Mouse (Mus musculus) kidney, embryonic 14.5 days (tissue): ENCODE results near the gene Leprot. TPM values are rescaled to one million over a fixed set of nuclear protein-coding genes. Genes with fewer than 3 reads are reported as not detected.
A peak's percentile ranks its signal among the peaks of the same experiment; 100 is the strongest.

Source experiments
- ATAC-seq: fragments of 200-750 bp; cut with Nextera tagmentation; 2 replicates; pipeline ENCODE4 v1.8.0; 2017; ENCODE audit warnings: moderate number of reproducible peaks, mild to moderate bottlenecking, moderate TSS enrichment, moderate library complexity; ENCODE audit not compliant: low FRiP score, low TSS enrichment
- H3K27ac ChIP-seq: fragments of 300-500 bp; sonication (generic); 2 replicates; pipeline ENCODE4 v1.5.1; 2014; ENCODE audit warnings: low read depth, mild to moderate bottlenecking, low read length, moderate library complexity, mixed read lengths
- H3K27me3 ChIP-seq: fragments of 300-500 bp; sonication (generic); 2 replicates; pipeline ENCODE4 v1.6.1; 2014; ENCODE audit warnings: mild to moderate bottlenecking, low read length; ENCODE audit not compliant: control insufficient read depth, insufficient read depth
- H3K36me3 ChIP-seq: fragments of 300-500 bp; sonication (generic); 2 replicates; pipeline ENCODE4 v1.6.1; 2014; ENCODE audit warnings: low read length, mixed read lengths; ENCODE audit not compliant: control insufficient read depth, insufficient read depth
- H3K4me1 ChIP-seq: fragments of 300-500 bp; sonication (generic); 2 replicates; pipeline ENCODE4 v1.6.1; 2014; ENCODE audit warnings: low read length, mixed read lengths; ENCODE audit not compliant: control insufficient read depth, insufficient read depth
- H3K4me2 ChIP-seq: fragments of 300-500 bp; sonication (generic); replicated peaks from 2 replicates; pipeline ENCODE4 v1.6.1; 2014; ENCODE audit warnings: low read depth, mild to moderate bottlenecking, low read length
- H3K4me3 ChIP-seq: fragments of 300-500 bp; sonication (generic); 2 replicates; pipeline ENCODE4 v1.5.1; 2014; ENCODE audit warnings: mild to moderate bottlenecking, low read length
- H3K9ac ChIP-seq: fragments of 300-500 bp; sonication (generic); 2 replicates; pipeline ENCODE4 v1.6.1; 2014; ENCODE audit warnings: low read depth, mild to moderate bottlenecking, low read length, moderate library complexity
- H3K9me3 ChIP-seq: fragments of 300-500 bp; sonication (generic); 2 replicates; pipeline ENCODE4 v1.6.1; 2016; ENCODE audit warnings: low read length; ENCODE audit not compliant: control insufficient read depth
- WGBS: fragments of 180-500 bp; shearing (Covaris S2); extraction: QIAGEN DNeasy Blood & Tissue Kit; methylation state at CpG from one replicate; pipeline ENCODE4 v1.1.7; 2014; 5-methylcytosine and 5-hydroxymethylcytosine counted together
- polyA plus RNA-seq: library from polyadenylated mRNA; unstranded; fragments of >200 nt; fragmentation: Nextera tagmentation; extraction: Ambion mirVana; gene quantifications from 2 replicates; pipeline ENCODE4 v1.2.1, GENCODE M21; 2014

The Leprot gene
- 71.4 and 84.2 TPM in 2 replicates for polyA plus RNA-seq

GRCm38 (mm10) chr4:101647196-101647905, at the start of gene Leprot:
Leprot (plus strand) TSS chr4:101647718.
- H3K36me3 ChIP-seq = no peaks in the 10 kb centered on the region
- peak within 1 kb of the TSS; percentile 88 for H3K9ac ChIP-seq
- peak within 1 kb of the TSS; percentile 56 for H3K4me2 ChIP-seq
- H3K27me3 ChIP-seq = no peaks in the 10 kb centered on the region
- peak within 1 kb of the TSS; percentile 88 for H3K27ac ChIP-seq
- peaks cover 5% of the 10 kb centered on the region; the same call in 1 of the 2 replicates for H3K4me1 ChIP-seq
- no peaks in the 10 kb centered on the region for H3K9me3 ChIP-seq
- peak within 1 kb of the TSS; percentile 73 for H3K4me3 ChIP-seq
- ATAC-seq = peak; percentile 98
- under 1% methylated on average over 39 of the region's 39 CpGs for WGBS

DNA sequence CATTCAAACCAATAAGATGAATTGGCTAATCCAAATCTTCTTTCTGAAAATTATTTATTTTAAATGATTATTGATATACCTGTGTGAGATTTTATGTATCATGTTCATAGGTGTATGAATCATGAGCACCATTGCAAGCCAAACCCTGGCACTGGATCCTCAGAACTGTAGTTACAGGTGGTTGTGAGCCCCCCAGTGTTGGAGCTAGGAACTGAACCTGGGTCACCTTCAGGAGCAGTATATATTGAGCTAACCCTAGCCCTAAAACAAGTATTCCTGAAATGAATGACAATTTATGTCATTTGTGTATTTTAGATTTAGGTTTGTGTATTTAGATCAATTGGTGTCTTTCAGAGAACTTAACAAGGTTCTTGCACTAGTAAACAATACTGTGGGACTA, 45.8 kb upstream of the Leprot start:
- H3K9ac ChIP-seq = no peak overlapping the region
- no peak for ATAC-seq

GRCm38 (mm10) chr4:101603635-101604034, 43.9 kb upstream of the Leprot start:
- H3K27me3 ChIP-seq = no peaks in the 10 kb centered on the region
- H3K4me2 ChIP-seq = no peak overlapping the region
- no peaks in the 10 kb centered on the region for H3K36me3 ChIP-seq
- 88% methylated on average over 3 of the region's 3 CpGs for WGBS
- no peak overlapping the region for H3K27ac ChIP-seq
- H3K4me3 ChIP-seq = no peak overlapping the region
- H3K9ac ChIP-seq = no peak overlapping the region
- no peak for ATAC-seq
- H3K9me3 ChIP-seq = no peaks in the 10 kb centered on the region
- no peaks in the 10 kb centered on the region for H3K4me1 ChIP-seq

More for the DNA sequence above, 45.8 kb upstream of the Leprot start:
- H3K4me2 ChIP-seq = no peak overlapping the region
- H3K27me3 ChIP-seq = no peaks in the 10 kb centered on the region
- no peaks in the 10 kb centered on the region for H3K9me3 ChIP-seq
- H3K4me1 ChIP-seq = no peaks in the 10 kb centered on the region
- H3K4me3 ChIP-seq = no peak overlapping the region
- H3K27ac ChIP-seq = no peak overlapping the region
- no peaks in the 10 kb centered on the region for H3K36me3 ChIP-seq

DNA sequence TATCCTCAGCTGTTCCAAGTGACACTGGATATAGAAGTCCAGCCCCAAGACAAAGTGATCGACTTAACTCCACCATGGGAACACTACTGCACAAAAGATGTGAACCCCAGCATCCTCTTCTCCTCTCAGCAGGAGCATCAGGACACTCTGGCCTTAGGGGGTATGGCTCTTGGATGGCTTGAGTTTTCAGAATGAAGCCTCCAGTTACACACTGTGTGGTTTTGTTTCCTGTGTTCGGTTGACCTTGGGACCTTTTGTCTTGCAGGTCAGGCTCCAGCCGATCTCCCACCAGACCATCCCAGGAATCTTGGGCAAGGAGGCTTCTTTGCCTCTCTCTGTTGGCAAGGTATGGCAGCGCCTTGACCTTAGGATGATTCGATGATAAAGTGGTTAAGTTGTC, 31.0 kb upstream of the Leprot start:
- WGBS = 83% methylated on average over 5 of the region's 5 CpGs
- Histone ChIP-seq H3K27me3 (no peaks in the 10 kb centered on the region), H3K4me2 (no peak overlapping the region), H3K9ac (no peak overlapping the region), H3K4me3 (no peak overlapping the region), H3K27ac (no peak overlapping the region), H3K36me3 (no peaks in the 10 kb centered on the region), H3K9me3 (no peaks in the 10 kb centered on the region), H3K4me1 (no peaks in the 10 kb centered on the region)
- ATAC-seq = no peak

- no peaks in the 10 kb centered on the region for H3K36me3 ChIP-seq
- ATAC-seq = no peak
- no peaks in the 10 kb centered on the region for H3K27me3 ChIP-seq
- H3K4me2 ChIP-seq = no peak overlapping the region
- no peak overlapping the region for H3K9ac ChIP-seq
- H3K4me1 ChIP-seq = no peaks in the 10 kb centered on the region
- no peak overlapping the region for H3K27ac ChIP-seq
- 69% methylated on average over 2 of the region's 2 CpGs for WGBS
- H3K4me3 ChIP-seq = no peak overlapping the region
- no peaks in the 10 kb centered on the region for H3K9me3 ChIP-seq
Observed at GRCm38 (mm10) chr4:101617742-101618141, 29.8 kb upstream of the Leprot start.

- WGBS = 61% methylated on average over 2 of the region's 2 CpGs
- no peaks in the 10 kb centered on the region for H3K36me3 ChIP-seq
- no peak overlapping the region for H3K9ac ChIP-seq
- H3K27me3 ChIP-seq = no peaks in the 10 kb centered on the region
- no peak overlapping the region for H3K4me3 ChIP-seq
- no peak for ATAC-seq
- no peak overlapping the region for H3K27ac ChIP-seq
- H3K9me3 ChIP-seq = no peaks in the 10 kb centered on the region
- no peaks in the 10 kb centered on the region for H3K4me1 ChIP-seq
- no peak overlapping the region for H3K4me2 ChIP-seq
Observed at GRCm38 (mm10) chr4:101620206-101620605, 27.3 kb upstream of the Leprot start.

GRCm38 (mm10) chr4:101621241-101621640, 26.3 kb upstream of the Leprot start:
- 87% methylated on average over 5 of the region's 5 CpGs for WGBS
- no peaks in the 10 kb centered on the region for H3K36me3 ChIP-seq
- H3K27ac ChIP-seq = no peak overlapping the region
- no peaks in the 10 kb centered on the region for H3K4me1 ChIP-seq
- no peaks in the 10 kb centered on the region for H3K9me3 ChIP-seq
- no peak overlapping the region for H3K9ac ChIP-seq
- no peak overlapping the region for H3K4me3 ChIP-seq
- no peak for ATAC-seq
- no peak overlapping the region for H3K4me2 ChIP-seq
- H3K27me3 ChIP-seq = no peaks in the 10 kb centered on the region

DNA sequence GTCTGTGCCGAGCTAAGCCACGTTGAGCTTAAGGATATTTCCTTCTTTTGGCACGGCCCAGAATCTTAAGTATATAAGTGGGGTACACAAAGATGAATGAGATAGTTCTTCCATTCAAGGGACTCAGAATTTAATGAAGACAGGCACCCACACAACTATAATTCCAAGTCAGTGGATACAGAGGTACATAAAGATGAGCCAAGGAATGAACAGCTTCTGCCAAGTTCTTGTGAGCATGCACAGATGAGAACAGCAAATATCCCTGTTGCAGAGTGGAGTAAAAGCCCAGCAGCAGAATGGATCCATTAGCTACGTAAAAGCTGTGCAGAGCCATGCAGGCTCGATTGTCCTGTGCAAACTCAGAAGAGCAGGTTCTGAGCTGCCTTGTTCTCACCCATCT, 22.2 kb upstream of the Leprot start:
- Histone ChIP-seq H3K27ac (no peak overlapping the region), H3K9ac (no peak overlapping the region), H3K9me3 (no peaks in the 10 kb centered on the region), H3K4me2 (no peak overlapping the region), H3K36me3 (no peaks in the 10 kb centered on the region), H3K4me1 (no peaks in the 10 kb centered on the region), H3K27me3 (no peaks in the 10 kb centered on the region), H3K4me3 (no peak overlapping the region)
- WGBS = 89% methylated on average over 5 of the region's 5 CpGs
- ATAC-seq = no peak

DNA sequence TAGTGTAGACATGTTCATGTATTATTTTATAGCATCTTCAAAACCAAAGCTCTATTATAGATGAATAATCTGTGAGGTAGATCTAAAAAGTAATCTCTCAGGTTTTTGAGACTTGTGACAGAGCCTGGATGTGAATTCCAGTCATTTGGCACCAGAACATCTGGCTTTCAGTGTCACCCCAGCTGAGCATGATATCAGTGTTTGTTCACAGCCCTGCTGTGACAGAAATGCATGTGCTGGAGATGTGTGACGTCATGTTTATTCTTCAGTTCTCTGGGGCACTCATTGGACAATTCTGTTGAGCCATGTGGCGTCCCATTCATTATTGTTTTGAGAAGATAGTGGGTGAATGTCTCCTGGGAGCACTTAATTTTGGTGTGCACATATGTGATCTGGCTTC, 11.9 kb upstream of the Leprot start:
- H3K4me1 ChIP-seq = no peaks in the 10 kb centered on the region
- ATAC-seq = no peak
- WGBS = 84% methylated on average over 2 of the region's 2 CpGs
- H3K9me3 ChIP-seq = no peaks in the 10 kb centered on the region
- H3K27me3 ChIP-seq = no peaks in the 10 kb centered on the region
- H3K4me3 ChIP-seq = no peak overlapping the region
- H3K4me2 ChIP-seq = no peak overlapping the region
- H3K36me3 ChIP-seq = no peaks in the 10 kb centered on the region
- H3K9ac ChIP-seq = no peak overlapping the region
- H3K27ac ChIP-seq = no peak overlapping the region
